Mouse (Mus musculus) MEL (cell line): Measurements from ENCODE around the gene Stac3. TPM values are rescaled to one million over a fixed set of nuclear protein-coding genes. Genes with fewer than 3 reads are reported as not detected.

Experiments
- DNase-seq: peaks from one replicate; pipeline ENCODE4 v3.0.0; 2011; ENCODE audit warnings: low read depth, low spot score
- H3K27ac ChIP-seq: 2 replicates; pipeline ENCODE4 v1.5.1; 2012; ENCODE audit warnings: low read depth, mild to moderate bottlenecking, control low read depth, low read length, moderate library complexity; ENCODE audit not compliant: control insufficient read depth
- H3K27me3 ChIP-seq, 2 experiments: fragments of 150-350 bp in 1 of 2; sonication (generic) in 1 of 2; 2 replicates each; pipeline ENCODE4 v1.6.1; 2012; ENCODE audit warnings: low read length in 2 of 2, mild to moderate bottlenecking in 2 of 2, improper control_type of control experiment in 1 of 2, moderate library complexity in 1 of 2; ENCODE audit not compliant: insufficient read depth in 2 of 2, control insufficient read depth in 1 of 2
- H3K36me3 ChIP-seq, 2 experiments: 2 replicates each; pipeline ENCODE4 v1.6.1; 2012 to 2014; ENCODE audit warnings: low read length in 2 of 2, improper control_type of control experiment in 1 of 2, inconsistent platforms in 1 of 2, mild to moderate bottlenecking in 1 of 2; ENCODE audit not compliant: insufficient read depth in 2 of 2, control insufficient read depth in 1 of 2
- H3K4me1 ChIP-seq, 2 experiments: fragments of 150-350 bp in 1 of 2; sonication (generic) in 1 of 2; 2 replicates each; pipeline ENCODE4 v1.6.1; 2012; ENCODE audit warnings: low read length in 2 of 2, improper control_type of control experiment in 1 of 2, mild to moderate bottlenecking in 1 of 2; ENCODE audit not compliant: insufficient read depth in 2 of 2, control insufficient read depth in 1 of 2
- H3K4me3 ChIP-seq, 2 experiments: fragments of 150-350 bp in 1 of 2; sonication (generic) in 1 of 2; 2 replicates each; pipeline ENCODE4 v1.5.1; 2012; ENCODE audit warnings: low read depth in 2 of 2, low read length in 2 of 2, mild to moderate bottlenecking in 2 of 2, moderate library complexity in 2 of 2, control low read depth in 1 of 2, improper control_type of control experiment in 1 of 2; ENCODE audit not compliant: control insufficient read depth in 1 of 2, insufficient read depth in 1 of 2
- H3K79me2 ChIP-seq: 2 replicates; pipeline ENCODE4 v1.6.1; 2012; ENCODE audit warnings: mild to moderate bottlenecking, low read length, moderate library complexity; ENCODE audit not compliant: control insufficient read depth, poor library complexity, insufficient read depth
- H3K9ac ChIP-seq: 2 replicates; pipeline ENCODE4 v1.6.1; 2012; ENCODE audit warnings: low read depth, mild to moderate bottlenecking, control low read depth, low read length, moderate library complexity; ENCODE audit not compliant: control insufficient read depth, poor library complexity, severe bottlenecking
- H3K9me3 ChIP-seq: fragments of 150-350 bp; sonication (generic); replicated peaks from 2 replicates; pipeline ENCODE4 v1.6.1; 2012; ENCODE audit warnings: mild to moderate bottlenecking, low read length, improper control_type of control experiment, moderate library complexity; ENCODE audit not compliant: insufficient read depth
- BHLHE40 ChIP-seq: IDR thresholded peaks from 2 replicates; pipeline ENCODE4 v1.6.1; 2012; ENCODE audit warnings: low read depth, mild to moderate bottlenecking, inconsistent platforms, low read length, improper control_type of control experiment, borderline replicate concordance
- CHD2 ChIP-seq: IDR thresholded peaks from 2 replicates; pipeline ENCODE4 v1.6.1; 2011; ENCODE audit warnings: low read length, improper control_type of control experiment
- E2F4 ChIP-seq: IDR thresholded peaks from 2 replicates; pipeline ENCODE4 v1.6.1; 2011; ENCODE audit warnings: low read depth, low read length, improper control_type of control experiment, borderline replicate concordance
- ELF1 ChIP-seq: IDR thresholded peaks from 2 replicates; pipeline ENCODE4 v1.6.1; 2014; ENCODE audit warnings: low read depth, mild to moderate bottlenecking, inconsistent platforms, low read length, improper control_type of control experiment, moderate library complexity
- EP300 ChIP-seq, 2 experiments: IDR thresholded peaks; 2 replicates each; pipeline ENCODE4 v1.6.1; 2011; ENCODE audit warnings: improper control_type of control experiment in 2 of 2, low read length in 2 of 2, low read depth in 1 of 2, mild to moderate bottlenecking in 1 of 2
- ETS1 ChIP-seq: IDR thresholded peaks from 2 replicates; pipeline ENCODE4 v1.6.1; 2012; ENCODE audit warnings: low read depth, mild to moderate bottlenecking, inconsistent platforms, low read length, improper control_type of control experiment, moderate library complexity
- GATA1 ChIP-seq: IDR thresholded peaks from 2 replicates; pipeline ENCODE4 v1.6.1; 2011; ENCODE audit warnings: low read depth, low read length, improper control_type of control experiment
- JUND ChIP-seq: IDR thresholded peaks from 2 replicates; pipeline ENCODE4 v1.6.1; 2011; ENCODE audit warnings: low read depth, mild to moderate bottlenecking, improper control_type of control experiment, low read length
- MAFK ChIP-seq: IDR thresholded peaks from 2 replicates; pipeline ENCODE4 v1.6.1; 2011; ENCODE audit warnings: low read depth, mild to moderate bottlenecking, low read length, improper control_type of control experiment, borderline replicate concordance
- MAX ChIP-seq: IDR thresholded peaks from 2 replicates; pipeline ENCODE4 v1.6.1; 2011; ENCODE audit warnings: low read length, improper control_type of control experiment
- MAZ ChIP-seq: IDR thresholded peaks from 2 replicates; pipeline ENCODE4 v1.6.1; 2012; ENCODE audit warnings: low read depth, mild to moderate bottlenecking, inconsistent platforms, low read length, improper control_type of control experiment
- MEF2A ChIP-seq: IDR thresholded peaks from 2 replicates; pipeline ENCODE4 v1.6.1; 2014; ENCODE audit warnings: low read depth, mild to moderate bottlenecking, inconsistent platforms, low read length, improper control_type of control experiment; ENCODE audit not compliant: poor library complexity, insufficient replicate concordance, severe bottlenecking; ENCODE audit errors: extremely low read depth
- MXI1 ChIP-seq: IDR thresholded peaks from 2 replicates; pipeline ENCODE4 v1.6.1; 2011; ENCODE audit warnings: mild to moderate bottlenecking, low read depth, low read length, improper control_type of control experiment
- MYB ChIP-seq: IDR thresholded peaks from 2 replicates; pipeline ENCODE4 v1.6.1; 2011; ENCODE audit warnings: mild to moderate bottlenecking, low read depth, low read length, improper control_type of control experiment
- MYC ChIP-seq: IDR thresholded peaks from 2 replicates; pipeline ENCODE4 v1.6.1; 2011; ENCODE audit warnings: low read depth, mild to moderate bottlenecking, low read length, improper control_type of control experiment, moderate library complexity
- POLR2AphosphoS5 ChIP-seq: IDR thresholded peaks from 2 replicates; pipeline ENCODE4 v1.6.1; 2012; ENCODE audit warnings: low read depth, borderline replicate concordance, mild to moderate bottlenecking, inconsistent platforms, low read length, moderate library complexity, mixed read lengths
- RAD21 ChIP-seq: IDR thresholded peaks from 2 replicates; pipeline ENCODE4 v1.6.1; 2011; ENCODE audit warnings: mild to moderate bottlenecking, low read depth, low read length, improper control_type of control experiment
- SIN3A ChIP-seq: IDR thresholded peaks from 2 replicates; pipeline ENCODE4 v1.6.1; 2012; ENCODE audit warnings: low read length, improper control_type of control experiment, inconsistent platforms
- SMC3 ChIP-seq: IDR thresholded peaks from 2 replicates; pipeline ENCODE4 v1.6.1; 2011; ENCODE audit warnings: low read depth, low read length, improper control_type of control experiment
- TAL1 ChIP-seq: IDR thresholded peaks from 2 replicates; pipeline ENCODE4 v1.6.1; 2012; ENCODE audit warnings: mild to moderate bottlenecking, inconsistent platforms, low read length, moderate library complexity, mixed read lengths
- UBTF ChIP-seq: IDR thresholded peaks from 2 replicates; pipeline ENCODE4 v1.6.1; 2012; ENCODE audit warnings: low read depth, mild to moderate bottlenecking, inconsistent platforms, low read length, improper control_type of control experiment, moderate library complexity, borderline replicate concordance; ENCODE audit not compliant: insufficient read depth
- USF1 ChIP-seq: IDR thresholded peaks from 2 replicates; pipeline ENCODE4 v1.6.1; 2014; ENCODE audit warnings: low read depth, mild to moderate bottlenecking, inconsistent platforms, low read length, improper control_type of control experiment, moderate library complexity
- USF2 ChIP-seq, 2 experiments: IDR thresholded peaks; 2 replicates each; pipeline ENCODE4 v1.6.1; 2011 to 2012; ENCODE audit warnings: improper control_type of control experiment in 2 of 2, low read length in 2 of 2, borderline replicate concordance in 1 of 2, inconsistent platforms in 1 of 2, low read depth in 1 of 2, mild to moderate bottlenecking in 1 of 2; ENCODE audit not compliant: insufficient read depth in 1 of 2
- ZC3H11A ChIP-seq: IDR thresholded peaks from 2 replicates; pipeline ENCODE4 v1.6.1; 2012; ENCODE audit warnings: low read depth, mild to moderate bottlenecking, inconsistent platforms, low read length, improper control_type of control experiment
- ZKSCAN1 ChIP-seq: IDR thresholded peaks from 2 replicates; pipeline ENCODE4 v1.6.1; 2012; ENCODE audit warnings: low read depth, mild to moderate bottlenecking, inconsistent platforms, low read length, improper control_type of control experiment, moderate library complexity
- polyA plus RNA-seq, 2 experiments: library from polyadenylated mRNA; stranded (reverse) in 1 of 2; unstranded in 1 of 2; fragments of >175 nt in 1 of 2; fragments of >200 nt in 1 of 2; gene quantifications; 2 replicates each; pipeline versions ENCODE4 v1.2.1 to v1.2.4; 2012; ENCODE audit warnings: low replicate concordance in 2 of 2, low read depth in 1 of 2; ENCODE audit not compliant: insufficient read length in 2 of 2, insufficient read depth in 1 of 2, missing spikeins in 1 of 2
- total RNA-seq: library from RNA; depleted of rRNA; stranded (reverse); fragments of 300-350 nt; gene quantifications from 2 replicates; pipeline ENCODE4 v1.2.3, GENCODE M21; 2012; rRNA removed

Stac3 gene
- not detected in 2 replicates for total RNA-seq
- polyA plus RNA-seq: under 1 TPM in 1 of 2 experiments, not detected in 1; 0.25 TPM

DNA sequence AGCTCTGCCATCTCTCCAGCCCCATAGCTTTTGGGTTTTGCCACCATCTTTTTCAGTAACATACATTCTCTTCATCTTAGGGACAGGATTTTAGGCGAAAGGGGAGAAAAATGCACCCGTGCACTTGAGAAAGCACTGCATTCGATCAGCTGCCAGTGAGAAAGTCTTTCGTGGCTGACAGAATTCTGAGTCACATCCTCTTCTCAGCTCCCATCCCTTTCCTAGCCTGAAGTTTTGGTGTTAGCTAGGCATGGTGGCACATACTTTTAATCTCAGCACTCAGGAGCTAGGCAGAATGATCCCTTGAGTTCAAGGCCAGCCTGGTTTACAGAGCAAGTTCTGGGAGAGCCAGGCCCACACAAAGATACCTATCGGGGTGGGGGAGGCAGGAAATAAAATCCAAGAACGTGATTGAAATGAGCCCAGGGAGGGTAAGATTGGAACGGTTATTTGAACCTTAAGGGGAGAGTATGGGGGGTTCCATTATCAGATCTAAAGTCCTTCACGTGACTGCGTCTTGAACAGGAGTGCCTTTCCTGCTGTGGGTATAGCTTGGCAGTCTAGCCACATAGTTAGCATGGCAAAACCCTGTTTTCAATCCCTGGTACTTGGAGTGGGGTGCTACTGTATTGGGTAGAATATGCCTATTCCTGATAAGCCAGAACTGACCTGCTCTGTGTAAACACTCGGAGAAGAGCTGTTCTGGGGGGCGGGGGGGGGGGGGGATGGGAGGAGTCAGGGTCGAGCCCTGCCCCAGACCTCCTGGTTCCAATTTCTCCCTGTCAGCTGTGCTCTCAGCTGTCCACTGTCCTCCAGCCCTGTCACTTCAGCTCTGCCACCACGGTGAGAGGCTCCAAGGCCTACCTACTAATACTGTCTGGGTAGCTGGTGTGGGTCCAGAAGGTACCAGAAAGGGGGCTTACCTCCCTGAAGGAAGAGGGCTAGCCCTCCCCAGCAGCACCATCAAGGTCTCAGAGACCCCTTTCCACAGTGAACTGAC is at the start of gene Stac3:
Stac3 (plus strand) TSS at position 793 of the 1,000 bp plus-strand sequence.
- no peak for TF ChIP-seq ELF1
- TF ChIP-seq ETS1: no peak
- TF ChIP-seq TAL1: no peak
- no peak for TF ChIP-seq JUND
- no peak for TF ChIP-seq E2F4
- TF ChIP-seq USF2 (IDR thresholded peaks at IDR 0.05; ENCODE audit: borderline replicate concordance in 1 of 2, insufficient read depth in 1 of 2, low read depth in 1 of 2, low read length in 2 of 2): no peak
- TF ChIP-seq MEF2A: no peak
- no peak for TF ChIP-seq ZKSCAN1
- Histone ChIP-seq H3K36me3 (no peaks in the 10 kb centered on the region; a peak in 1 of 4 replicates), H3K4me3 (no peak within 1 kb of the TSS)

GRCm38 (mm10) chr10:127453701-127454100 is 47.8 kb upstream of the Stac3 start:
- TF ChIP-seq SIN3A: no peak
- no peak for TF ChIP-seq CHD2
- no peak for TF ChIP-seq MAX
- TF ChIP-seq EP300 (IDR thresholded peaks at IDR 0.05; ENCODE audit: low read depth in 1 of 2, low read length in 2 of 2): no peak
- no peak for TF ChIP-seq SMC3
- TF ChIP-seq MAFK: no peak
- TF ChIP-seq POLR2AphosphoS5: no peak
- TF ChIP-seq MYC: no peak
- no peak for TF ChIP-seq GATA1
- no peak for TF ChIP-seq USF1
- no peak for TF ChIP-seq BHLHE40
- TF ChIP-seq MYB: no peak
- no peak for TF ChIP-seq ZC3H11A
- TF ChIP-seq USF2 (IDR thresholded peaks at IDR 0.05; ENCODE audit: borderline replicate concordance in 1 of 2, insufficient read depth in 1 of 2, low read depth in 1 of 2, low read length in 2 of 2): no peak
- no peak for TF ChIP-seq MAZ
- no peak for TF ChIP-seq E2F4
- no peak for TF ChIP-seq MXI1
- TF ChIP-seq ETS1: no peak
- no peak for TF ChIP-seq RAD21
- no peak for TF ChIP-seq UBTF
- Histone ChIP-seq H3K9me3 (no peaks in the 10 kb centered on the region), H3K36me3 (peaks cover 0 to 11% of the 10 kb centered on the region in 2 experiments; a peak in 2 of 4 replicates), H3K27me3 (no peaks in the 10 kb centered on the region), H3K27ac (no peak overlapping the region), H3K4me1 (no peaks in the 10 kb centered on the region), H3K4me3 (no peak overlapping the region), H3K79me2 (no peaks in the 10 kb centered on the region), H3K9ac (no peak overlapping the region)
- DNase-seq: no peak

More for the DNA sequence above, at the start of gene Stac3:
- H3K27me3 ChIP-seq: no peaks in the 10 kb centered on the region
- H3K4me1 ChIP-seq: no peaks in the 10 kb centered on the region
- DNase-seq: no peak
- no peak within 1 kb of the TSS for H3K27ac ChIP-seq
- no peak within 1 kb of the TSS for H3K9ac ChIP-seq
- H3K79me2 ChIP-seq: no peaks in the 10 kb centered on the region
- no peaks in the 10 kb centered on the region for H3K9me3 ChIP-seq
